Mouse (Mus musculus) ZHBTc4 (cell line): ENCODE results near the gene Bcar1.
A peak's percentile ranks its signal among the peaks of the same experiment; 100 is the strongest.

Experiments
- DNase-seq: peaks from one replicate; pipeline ENCODE4 v3.0.0-alpha.2; 2011; ENCODE audit warnings: low read depth, low spot score

Gene Bcar1

DNA sequence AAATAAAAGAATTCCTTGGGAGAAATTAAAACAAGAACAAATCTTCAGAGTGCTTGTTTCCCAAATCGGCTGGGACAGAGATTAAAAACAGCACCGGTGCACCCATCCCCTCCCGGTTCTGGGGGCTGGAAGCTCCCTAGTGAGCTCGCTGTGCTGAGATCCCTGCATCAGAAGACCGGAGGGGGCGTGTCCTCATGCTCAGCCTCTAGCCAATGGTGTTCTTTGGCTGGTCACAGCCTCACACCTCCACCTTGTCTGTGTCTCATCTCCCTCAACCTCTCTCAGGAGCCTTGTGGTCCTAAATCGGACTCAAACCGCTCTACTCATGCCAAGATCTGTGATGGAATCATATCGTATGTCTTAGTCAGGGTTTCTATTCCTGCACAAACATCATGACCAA is 61.1 kb downstream of the Bcar1 start:
- DNase-seq = peak; percentile 68

DNA sequence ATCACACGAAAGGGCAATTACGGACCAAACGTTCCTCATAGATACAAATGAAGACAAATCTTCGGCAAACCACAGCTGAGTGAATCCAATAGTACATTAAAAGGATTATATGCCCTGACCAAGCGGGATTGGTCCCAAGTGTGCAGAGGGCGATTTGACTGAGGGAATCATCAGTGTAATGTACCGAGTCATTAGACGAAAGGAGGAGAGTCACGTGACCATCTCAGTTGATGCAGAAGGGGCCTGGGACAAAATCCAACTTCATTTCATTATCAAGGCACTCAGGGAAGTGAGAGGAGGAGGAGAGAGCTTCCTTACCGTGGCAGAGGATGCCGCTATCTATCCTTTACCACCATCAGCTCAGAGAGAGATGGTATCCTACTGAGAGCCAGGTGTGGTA is 62.5 kb downstream of the Bcar1 start:
- DNase-seq = no peak

- DNase-seq = peak; percentile 94
Measured at GRCm38 (mm10) chr8:111680423-111681028, 63.1 kb downstream of the Bcar1 start.

DNA sequence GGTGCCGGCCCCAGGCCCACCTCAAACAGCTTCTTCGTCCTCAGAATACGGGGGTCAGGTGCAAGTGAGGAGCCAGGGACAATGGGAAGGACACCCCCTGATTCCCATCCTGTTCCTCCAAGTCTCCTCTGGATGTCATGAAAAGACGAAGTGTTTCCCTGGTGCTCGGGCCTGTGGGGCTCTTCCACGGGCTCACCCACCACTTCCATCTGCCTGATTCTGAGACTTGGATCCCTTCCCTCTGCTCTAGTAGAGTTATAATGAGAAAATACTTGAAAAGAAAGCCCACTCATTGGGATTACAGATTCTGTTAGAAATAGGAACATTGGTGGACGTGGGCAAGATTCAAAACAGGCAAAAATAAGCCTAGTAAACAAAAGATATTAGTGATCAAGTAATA is 64.8 kb downstream of the Bcar1 start:
- DNase-seq = no peak

- peak; percentile 81 for DNase-seq
Measured at GRCm38 (mm10) chr8:111678111-111678510, 65.5 kb downstream of the Bcar1 start.

DNA sequence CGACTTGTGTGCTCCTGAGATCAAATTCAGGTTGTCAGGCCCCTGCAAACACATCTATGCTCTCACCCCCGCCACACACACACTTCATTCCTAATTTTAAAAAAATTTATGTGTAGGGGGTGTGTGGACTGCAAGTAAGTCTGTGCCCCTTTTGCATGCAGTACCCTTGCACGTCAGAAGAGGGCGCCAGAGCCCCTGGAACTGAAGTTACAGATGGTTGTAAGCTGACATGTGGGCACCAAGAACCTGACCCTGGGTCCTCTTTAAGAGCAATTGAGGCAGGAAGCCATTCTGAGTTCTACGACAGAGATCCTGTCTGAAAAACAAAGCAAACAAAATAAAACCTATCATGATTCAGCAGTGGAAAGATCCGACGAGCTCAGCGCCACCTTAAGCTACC is 67.4 kb downstream of the Bcar1 start:
- DNase-seq = peak; percentile 67

DNA sequence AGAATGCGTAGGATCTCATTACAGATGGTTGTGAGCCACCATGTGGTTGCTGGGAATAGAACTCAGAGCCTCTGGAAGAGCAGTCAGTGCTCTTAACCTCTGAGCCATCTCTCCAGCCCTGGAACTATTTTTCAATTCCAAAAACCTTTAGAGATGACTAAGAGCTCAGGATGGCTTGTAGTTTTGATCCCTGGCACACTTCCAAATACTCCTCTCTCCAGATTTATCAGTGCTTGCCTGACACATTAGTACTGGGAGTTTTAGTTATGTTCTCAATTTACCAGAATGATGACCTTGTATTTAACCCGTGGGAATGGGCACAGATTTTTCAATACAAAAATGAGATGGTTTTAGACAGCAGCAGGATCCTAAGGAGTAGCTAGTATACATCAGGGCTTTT is 76.9 kb downstream of the Bcar1 start:
- no peak for DNase-seq

- peak; percentile 83 for DNase-seq
Measured at GRCm38 (mm10) chr8:111662473-111662872, 81.1 kb downstream of the Bcar1 start.
